Mouse (Mus musculus): ENCODE data around the gene Ticam1.
A peak's percentile ranks its signal among the peaks of the same experiment; 100 is the strongest.

The Ticam1 gene

DNA sequence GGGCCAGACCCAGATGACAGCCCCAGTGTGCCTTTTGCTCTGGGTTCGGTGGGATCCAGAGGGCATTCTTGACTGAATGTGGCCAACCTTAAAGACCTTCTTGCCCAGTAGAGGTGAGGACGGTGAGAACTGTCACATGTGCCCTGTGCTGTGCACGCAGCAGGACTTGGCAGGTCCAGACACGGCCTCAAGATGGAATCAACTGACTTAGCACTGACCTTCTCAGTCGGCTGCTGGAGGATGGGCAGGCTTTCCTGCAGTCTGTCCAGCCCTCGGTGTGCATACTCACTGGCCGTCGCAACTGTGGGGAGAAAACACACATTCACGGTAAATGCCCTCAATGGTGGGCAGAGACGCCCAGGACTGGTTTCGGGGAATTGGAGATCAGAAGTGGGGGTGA lies 9.4 kb upstream of the Ticam1 start:
- TF ChIP-seq POU5F1 (IDR thresholded peaks at IDR 0.05; ENCODE audit: borderline replicate concordance, low read length) (no peak), CTCF (conservative IDR thresholded peaks at IDR 0.05; ENCODE audit: low read length) (no peak), NANOG (IDR thresholded peaks at IDR 0.05; ENCODE audit: borderline replicate concordance, low read length) (no peak)
- Histone ChIP-seq H3K9me3 (ENCODE audit: low read length) (no peaks in the 10 kb centered on the region), H3K36me3 (ENCODE audit: insufficient read depth, low read length) (peaks cover 64% of the 10 kb centered on the region), H3K27me3 (ENCODE audit: insufficient read depth, low read length) (no peaks in the 10 kb centered on the region), H3K4me1 (replicated peaks; ENCODE audit: low read depth, low read length) (peaks cover 88% of the 10 kb centered on the region), H3K4me3 (replicated peaks; ENCODE audit: low read length) (no peak overlapping the region)

GRCm38 (mm10) chr17:56283316-56283715 lies 6.7 kb upstream of the Ticam1 start:
- H3K36me3 ChIP-seq (ENCODE audit: insufficient read depth, low read length): peaks cover 88% of the 10 kb centered on the region

DNA sequence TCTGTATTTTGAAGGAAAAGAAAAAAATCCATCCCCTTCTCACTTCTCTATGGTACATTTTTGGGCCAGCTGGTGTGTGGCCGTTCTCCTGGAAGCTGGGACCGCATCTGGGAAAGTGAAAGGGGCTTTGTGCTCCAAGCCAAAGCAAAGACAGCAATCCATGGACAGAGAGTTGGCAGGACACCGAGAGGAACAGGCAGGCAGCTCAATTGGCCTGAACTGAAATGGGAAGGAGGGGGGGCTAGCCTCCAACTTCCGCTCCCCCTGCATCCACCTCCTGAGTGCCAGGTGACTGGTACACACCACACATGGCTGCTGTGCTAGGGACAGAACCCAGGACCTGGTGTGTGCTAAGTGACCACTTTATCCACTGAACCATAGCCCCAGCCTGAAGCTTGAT lies 6.2 kb upstream of the Ticam1 start:
- peaks cover 94% of the 10 kb centered on the region for H3K4me1 ChIP-seq (replicated peaks; ENCODE audit: low read depth, low read length)
- no peaks in the 10 kb centered on the region for H3K27me3 ChIP-seq (ENCODE audit: insufficient read depth, low read length)
- H3K4me3 ChIP-seq (replicated peaks; ENCODE audit: low read length): no peak overlapping the region
- peaks cover 94% of the 10 kb centered on the region for H3K36me3 ChIP-seq (ENCODE audit: insufficient read depth, low read length)
- TF ChIP-seq CTCF (conservative IDR thresholded peaks at IDR 0.05; ENCODE audit: low read length): no peak
- TF ChIP-seq NANOG (IDR thresholded peaks at IDR 0.05; ENCODE audit: borderline replicate concordance, low read length): no peak
- TF ChIP-seq POU5F1 (IDR thresholded peaks at IDR 0.05; ENCODE audit: borderline replicate concordance, low read length): no peak
- no peaks in the 10 kb centered on the region for H3K9me3 ChIP-seq (ENCODE audit: low read length)

More at GRCm38 (mm10) chr17:56283316-56283715, 6.7 kb upstream of the Ticam1 start:
- no peak overlapping the region for H3K4me3 ChIP-seq (replicated peaks; ENCODE audit: low read length)
- peaks cover 94% of the 10 kb centered on the region for H3K4me1 ChIP-seq (replicated peaks; ENCODE audit: low read depth, low read length)
- no peaks in the 10 kb centered on the region for H3K9me3 ChIP-seq (ENCODE audit: low read length)
- no peak for TF ChIP-seq CTCF (conservative IDR thresholded peaks at IDR 0.05; ENCODE audit: low read length)
- no peak for TF ChIP-seq POU5F1 (IDR thresholded peaks at IDR 0.05; ENCODE audit: borderline replicate concordance, low read length)
- no peak for TF ChIP-seq NANOG (IDR thresholded peaks at IDR 0.05; ENCODE audit: borderline replicate concordance, low read length)
- no peaks in the 10 kb centered on the region for H3K27me3 ChIP-seq (ENCODE audit: insufficient read depth, low read length)

GRCm38 (mm10) chr17:56281193-56281592 lies 4.6 kb upstream of the Ticam1 start:
- H3K9me3 ChIP-seq (ENCODE audit: low read length): no peaks in the 10 kb centered on the region
- H3K4me3 ChIP-seq (replicated peaks; ENCODE audit: low read length): peak overlapping the region; percentile 55
- H3K36me3 ChIP-seq (ENCODE audit: insufficient read depth, low read length): peaks cover 84% of the 10 kb centered on the region
- peaks cover 92% of the 10 kb centered on the region for H3K4me1 ChIP-seq (replicated peaks; ENCODE audit: low read depth, low read length)
- TF ChIP-seq CTCF (conservative IDR thresholded peaks at IDR 0.05; ENCODE audit: low read length): no peak
- TF ChIP-seq NANOG (IDR thresholded peaks at IDR 0.05; ENCODE audit: borderline replicate concordance, low read length): no peak
- no peak for TF ChIP-seq POU5F1 (IDR thresholded peaks at IDR 0.05; ENCODE audit: borderline replicate concordance, low read length)
- no peaks in the 10 kb centered on the region for H3K27me3 ChIP-seq (ENCODE audit: insufficient read depth, low read length)

DNA sequence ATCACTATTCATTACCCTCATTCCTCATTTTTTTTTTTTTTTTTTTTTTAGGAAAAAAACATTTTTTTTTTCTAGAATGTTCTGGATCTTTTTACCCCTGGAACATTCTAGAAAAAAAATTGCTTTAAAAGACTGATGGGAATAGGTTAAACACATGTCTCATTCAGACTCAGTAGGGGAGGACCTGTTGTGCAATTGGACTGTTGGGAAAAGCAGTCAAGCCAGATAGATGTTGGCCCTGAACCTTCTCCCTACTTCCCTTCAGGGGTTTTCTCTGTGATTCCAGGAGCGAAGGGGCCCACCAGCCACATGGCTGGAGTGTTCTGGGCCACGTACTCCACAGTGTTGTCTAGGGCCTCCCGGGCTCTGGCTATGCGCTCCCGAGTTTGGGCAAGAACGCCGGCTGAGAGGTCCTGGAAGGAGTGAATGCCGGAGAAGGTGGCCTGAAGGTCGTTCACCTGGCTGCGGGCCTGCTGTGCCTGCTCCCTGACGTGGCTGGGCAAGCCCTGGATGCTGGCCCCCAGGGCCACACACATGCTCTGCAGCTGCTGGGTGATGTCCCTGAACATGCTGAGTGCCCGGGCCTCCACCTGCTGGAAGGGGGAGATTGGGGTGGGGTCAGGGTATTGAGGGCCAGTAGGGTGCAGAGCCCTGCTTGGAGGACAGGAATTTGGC lies 3.0 kb upstream of the Ticam1 start:
- Histone ChIP-seq H3K27me3 (ENCODE audit: insufficient read depth, low read length) (no peaks in the 10 kb centered on the region), H3K4me3 (replicated peaks; ENCODE audit: low read length) (peak overlapping the region; percentile 39)

GRCm38 (mm10) chr17:56278340-56278739 lies 1.8 kb upstream of the Ticam1 start:
- Histone ChIP-seq H3K4me1 (replicated peaks; ENCODE audit: low read depth, low read length) (peaks cover 80% of the 10 kb centered on the region), H3K9me3 (ENCODE audit: low read length) (no peaks in the 10 kb centered on the region), H3K4me3 (replicated peaks; ENCODE audit: low read length) (no peak overlapping the region), H3K36me3 (ENCODE audit: insufficient read depth, low read length) (peaks cover 68% of the 10 kb centered on the region), H3K27me3 (ENCODE audit: insufficient read depth, low read length) (no peaks in the 10 kb centered on the region)
- TF ChIP-seq NANOG (IDR thresholded peaks at IDR 0.05; ENCODE audit: borderline replicate concordance, low read length): no peak
- TF ChIP-seq CTCF (conservative IDR thresholded peaks at IDR 0.05; ENCODE audit: low read length): no peak
- TF ChIP-seq POU5F1 (IDR thresholded peaks at IDR 0.05; ENCODE audit: borderline replicate concordance, low read length): no peak

More for the DNA sequence above, 3.0 kb upstream of the Ticam1 start:
- Histone ChIP-seq H3K36me3 (ENCODE audit: insufficient read depth, low read length) (peaks cover 68% of the 10 kb centered on the region), H3K9me3 (ENCODE audit: low read length) (no peaks in the 10 kb centered on the region), H3K4me1 (replicated peaks; ENCODE audit: low read depth, low read length) (peaks cover 86% of the 10 kb centered on the region)
- TF ChIP-seq POU5F1 (IDR thresholded peaks at IDR 0.05; ENCODE audit: borderline replicate concordance, low read length): no peak
- no peak for TF ChIP-seq CTCF (conservative IDR thresholded peaks at IDR 0.05; ENCODE audit: low read length)
- TF ChIP-seq NANOG (IDR thresholded peaks at IDR 0.05; ENCODE audit: borderline replicate concordance, low read length): no peak

GRCm38 (mm10) chr17:56277567-56277893 lies 944 bp upstream of the Ticam1 start:
- Histone ChIP-seq H3K4me3 (replicated peaks; ENCODE audit: low read length) (peak overlapping the region; percentile 77; the same call in 1 of the 2 replicates), H3K27me3 (ENCODE audit: insufficient read depth, low read length) (no peaks in the 10 kb centered on the region), H3K36me3 (ENCODE audit: insufficient read depth, low read length) (peaks cover 67% of the 10 kb centered on the region), H3K9me3 (ENCODE audit: low read length) (no peaks in the 10 kb centered on the region), H3K4me1 (replicated peaks; ENCODE audit: low read depth, low read length) (peaks cover 75% of the 10 kb centered on the region)
- TF ChIP-seq CTCF (conservative IDR thresholded peaks at IDR 0.05; ENCODE audit: low read length): no peak
- no peak for TF ChIP-seq NANOG (IDR thresholded peaks at IDR 0.05; ENCODE audit: borderline replicate concordance, low read length)
- no peak for TF ChIP-seq POU5F1 (IDR thresholded peaks at IDR 0.05; ENCODE audit: borderline replicate concordance, low read length)

DNA sequence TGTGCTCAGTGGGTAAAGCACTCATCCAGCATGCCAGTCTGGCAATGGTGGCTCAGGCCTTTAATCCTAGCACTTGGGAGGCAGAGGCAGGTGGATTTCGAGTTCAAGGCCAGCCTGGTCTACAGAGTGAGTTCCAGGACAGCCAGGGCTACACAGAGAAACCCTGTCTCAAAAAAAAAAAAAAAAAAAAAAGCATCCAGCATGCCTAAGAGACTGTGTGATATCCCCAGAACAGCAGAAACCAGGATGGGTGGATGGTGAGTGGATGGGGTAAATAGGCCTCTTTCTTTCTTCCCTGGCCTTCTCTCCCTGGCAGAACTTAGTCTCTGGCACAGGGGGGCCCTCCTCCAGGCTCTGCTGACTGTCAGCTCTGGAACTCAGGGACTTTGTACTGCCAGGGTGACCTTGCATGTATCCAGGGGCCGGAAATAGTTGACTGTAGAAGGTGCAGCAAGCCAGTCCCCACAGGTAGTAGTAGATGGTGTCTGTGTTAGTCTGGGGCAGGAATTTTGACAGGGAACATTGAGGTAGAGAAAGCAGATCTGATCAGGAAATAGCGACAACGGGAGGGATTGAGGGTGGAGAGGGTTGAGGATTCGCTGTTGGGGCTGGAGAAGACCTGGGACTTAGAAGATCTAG lies 625 bp downstream of the Ticam1 start:
- H3K36me3 ChIP-seq (ENCODE audit: insufficient read depth, low read length): peaks cover 68% of the 10 kb centered on the region
- H3K4me3 ChIP-seq (replicated peaks; ENCODE audit: low read length): peak overlapping the region; percentile 77
- TF ChIP-seq CTCF (conservative IDR thresholded peaks at IDR 0.05; ENCODE audit: low read length) (no peak), NANOG (IDR thresholded peaks at IDR 0.05; ENCODE audit: borderline replicate concordance, low read length) (no peak), POU5F1 (IDR thresholded peaks at IDR 0.05; ENCODE audit: borderline replicate concordance, low read length) (no peak)
- H3K9me3 ChIP-seq (ENCODE audit: low read length): no peaks in the 10 kb centered on the region
- H3K27me3 ChIP-seq (ENCODE audit: insufficient read depth, low read length): no peaks in the 10 kb centered on the region
- H3K4me1 ChIP-seq (replicated peaks; ENCODE audit: low read depth, low read length): peaks cover 70% of the 10 kb centered on the region
